Mouse (Mus musculus) limb, embryonic 14.5 days (tissue): ENCODE measurements around the gene Oaz3. TPM values are rescaled to one million over a fixed set of nuclear protein-coding genes. Genes with fewer than 3 reads are reported as not detected.

Experiments used
- ATAC-seq: fragments of 200-750 bp; cut with Nextera tagmentation; 2 replicates; pipeline ENCODE4 v1.8.0; 2017; ENCODE audit warnings: low read depth, moderate number of reproducible peaks, moderate TSS enrichment; ENCODE audit not compliant: low FRiP score
- DNase-seq: peaks from one replicate; pipeline ENCODE4 v3.0.0-alpha.2; 2015; ENCODE audit warnings: low spot score
- H3K27ac ChIP-seq: fragments of 300-500 bp; sonication (generic); replicated peaks from 2 replicates; pipeline ENCODE4 v1.5.1; 2014; ENCODE audit warnings: low read depth, mild to moderate bottlenecking, low read length, moderate library complexity, mixed read lengths
- H3K27me3 ChIP-seq: fragments of 300-500 bp; sonication (generic); 2 replicates; pipeline ENCODE4 v1.6.1; 2014; ENCODE audit warnings: low read length, mixed read lengths; ENCODE audit not compliant: control insufficient read depth, insufficient read depth
- H3K36me3 ChIP-seq: fragments of 300-500 bp; sonication (generic); 2 replicates; pipeline ENCODE4 v1.6.1; 2014; ENCODE audit warnings: mild to moderate bottlenecking, low read length, moderate library complexity, mixed read lengths; ENCODE audit not compliant: control insufficient read depth, insufficient read depth
- H3K4me1 ChIP-seq: fragments of 300-500 bp; sonication (generic); 2 replicates; pipeline ENCODE4 v1.6.1; 2014; ENCODE audit warnings: antibody characterized with exemption, low read length, mixed read lengths; ENCODE audit not compliant: control insufficient read depth, insufficient read depth
- H3K4me2 ChIP-seq: fragments of 300-500 bp; sonication (generic); replicated peaks from 2 replicates; pipeline ENCODE4 v1.6.1; 2014; ENCODE audit warnings: low read depth, mild to moderate bottlenecking, low read length, moderate library complexity; ENCODE audit not compliant: severe bottlenecking
- H3K4me3 ChIP-seq: fragments of 300-500 bp; sonication (generic); replicated peaks from 2 replicates; pipeline ENCODE4 v1.5.1; 2014; ENCODE audit warnings: low read length
- H3K9ac ChIP-seq: fragments of 300-500 bp; sonication (generic); 2 replicates; pipeline ENCODE4 v1.6.1; 2014; ENCODE audit warnings: mild to moderate bottlenecking, low read depth, low read length, moderate library complexity; ENCODE audit not compliant: severe bottlenecking
- H3K9me3 ChIP-seq: fragments of 300-500 bp; sonication (generic); 2 replicates; pipeline ENCODE4 v1.6.1; 2016; ENCODE audit warnings: low read length; ENCODE audit not compliant: control insufficient read depth
- POLR2A ChIP-seq: fragments of 200-500 bp; IDR thresholded peaks from 2 replicates; pipeline ENCODE4 v1.8.0; 2012; ENCODE audit warnings: inconsistent platforms, mild to moderate bottlenecking, moderate library complexity, borderline replicate concordance; ENCODE audit not compliant: insufficient read depth, insufficient read length; ENCODE audit errors: extremely low read depth
- WGBS: fragments of 180-500 bp; shearing (Covaris S2); extraction: QIAGEN DNeasy Blood & Tissue Kit; methylation state at CpG from one replicate; pipeline ENCODE4 v1.1.7; 2014; 5-methylcytosine and 5-hydroxymethylcytosine counted together
- polyA plus RNA-seq, 2 experiments: library from polyadenylated mRNA; depleted of rRNA in 1 of 2; stranded (reverse) in 1 of 2; unstranded in 1 of 2; fragments of >200 nt; fragmentation: Nextera tagmentation in 1 of 2; extraction: Ambion mirVana in 1 of 2; gene quantifications; 2 replicates each; pipeline versions ENCODE4 v1.2.1 to v1.2.3; 2012 to 2014

Gene Oaz3
- polyA plus RNA-seq, 2 experiments: 0.26 to 0.30 TPM

DNA sequence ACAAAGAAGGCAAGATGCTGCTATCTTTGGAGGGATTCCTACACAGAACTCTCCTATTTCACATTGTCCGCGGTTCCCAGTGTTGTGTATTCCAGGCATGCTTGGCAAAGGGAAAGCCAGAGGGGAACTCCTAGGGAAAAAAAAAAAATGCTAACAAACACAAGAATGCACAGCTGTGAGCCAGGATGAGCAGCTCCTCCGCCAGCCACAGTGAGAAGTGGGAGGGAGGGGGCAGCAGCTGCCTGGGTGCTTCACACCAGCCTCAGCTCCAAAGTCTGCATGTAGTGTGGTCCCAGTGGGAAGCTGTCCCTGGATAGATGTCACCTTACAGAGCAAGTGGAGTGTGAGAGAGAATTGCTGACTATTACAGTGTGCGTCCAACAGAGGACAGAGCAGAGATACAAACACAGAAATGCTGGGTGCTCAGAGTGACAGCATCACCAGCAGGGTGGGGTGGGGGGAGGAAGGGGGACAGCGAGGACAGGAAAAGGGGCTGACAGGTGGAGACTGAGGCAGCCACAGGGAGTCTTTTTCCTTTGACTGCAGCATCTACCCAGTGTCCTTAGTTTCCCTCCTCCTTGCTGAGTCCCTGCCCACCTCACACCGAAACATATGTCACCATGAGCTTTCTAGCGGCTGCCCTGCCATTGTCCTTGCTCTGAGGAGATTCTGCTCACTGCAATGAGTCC lies 39.2 kb downstream of the Oaz3 start:
- Histone ChIP-seq H3K4me2 (no peak overlapping the region), H3K36me3 (no peaks in the 10 kb centered on the region), H3K4me1 (no peaks in the 10 kb centered on the region), H3K27me3 (peaks cover 28% of the 10 kb centered on the region), H3K9me3 (no peaks in the 10 kb centered on the region), H3K9ac (no peak overlapping the region), H3K27ac (no peak overlapping the region), H3K4me3 (no peak overlapping the region)
- WGBS: 20% methylated on average over 7 of the region's 7 CpGs
- peak; percentile 82 for ATAC-seq
- DNase-seq: peak; percentile 60
- TF ChIP-seq POLR2A: no peak

DNA sequence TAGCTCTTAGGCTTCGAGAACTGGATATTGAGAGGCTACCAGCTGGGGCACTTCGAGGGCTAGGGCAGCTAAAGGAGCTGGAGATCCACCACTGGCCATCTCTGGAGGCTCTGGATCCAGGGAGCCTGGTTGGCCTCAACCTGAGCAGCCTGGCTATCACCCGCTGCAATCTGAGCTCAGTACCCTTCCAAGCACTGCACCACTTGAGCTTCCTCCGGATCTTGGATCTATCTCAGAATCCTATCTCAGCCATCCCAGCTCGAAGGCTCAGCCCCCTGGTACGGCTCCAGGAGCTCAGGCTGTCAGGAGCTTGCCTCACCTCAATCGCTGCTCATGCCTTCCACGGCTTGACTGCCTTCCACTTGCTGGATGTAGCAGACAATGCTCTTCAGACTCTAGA lies 41.3 kb downstream of the Oaz3 start:
- no peaks in the 10 kb centered on the region for H3K9me3 ChIP-seq
- H3K4me2 ChIP-seq: no peak overlapping the region
- no peaks in the 10 kb centered on the region for H3K36me3 ChIP-seq
- ATAC-seq (no peak), DNase-seq (no peak)
- no peak for TF ChIP-seq POLR2A
- no peak overlapping the region for H3K27ac ChIP-seq
- H3K4me3 ChIP-seq: no peak overlapping the region
- H3K27me3 ChIP-seq: peaks cover 42% of the 10 kb centered on the region
- 67% methylated on average over 8 of the region's 8 CpGs for WGBS
- H3K4me1 ChIP-seq: no peaks in the 10 kb centered on the region
- no peak overlapping the region for H3K9ac ChIP-seq

DNA sequence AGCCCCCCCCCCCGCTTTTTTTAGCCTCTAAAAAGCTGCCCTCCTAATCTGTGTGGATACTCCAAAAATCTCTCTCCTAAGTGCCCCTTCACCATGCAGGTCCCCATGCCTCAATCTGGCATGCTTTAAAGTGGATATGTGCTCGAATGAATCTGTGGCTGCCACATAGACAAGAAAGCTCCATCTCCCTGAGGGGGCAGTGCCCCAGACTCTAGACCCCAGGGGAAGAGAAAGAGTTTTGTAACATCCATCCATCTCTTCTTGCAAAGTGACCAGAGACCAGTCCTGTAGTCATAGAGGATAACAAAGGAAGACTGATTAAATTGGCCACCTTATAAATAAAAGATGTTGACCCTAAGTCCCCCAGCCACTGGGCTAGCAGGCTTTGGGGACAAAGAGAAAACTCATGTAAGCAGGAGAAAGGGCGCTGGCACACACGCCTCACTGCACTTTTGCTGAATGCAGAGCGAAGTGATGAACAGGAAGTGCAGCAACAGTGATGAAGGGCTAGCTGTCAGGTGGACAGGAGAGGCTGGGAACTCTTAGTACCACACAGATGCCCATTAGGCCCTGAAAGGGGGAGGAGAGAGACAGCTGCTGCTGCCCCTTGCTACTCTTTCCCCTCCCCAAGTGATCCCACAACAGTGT lies 43.9 kb downstream of the Oaz3 start:
- Histone ChIP-seq H3K36me3 (no peaks in the 10 kb centered on the region), H3K4me2 (no peak overlapping the region)

DNA sequence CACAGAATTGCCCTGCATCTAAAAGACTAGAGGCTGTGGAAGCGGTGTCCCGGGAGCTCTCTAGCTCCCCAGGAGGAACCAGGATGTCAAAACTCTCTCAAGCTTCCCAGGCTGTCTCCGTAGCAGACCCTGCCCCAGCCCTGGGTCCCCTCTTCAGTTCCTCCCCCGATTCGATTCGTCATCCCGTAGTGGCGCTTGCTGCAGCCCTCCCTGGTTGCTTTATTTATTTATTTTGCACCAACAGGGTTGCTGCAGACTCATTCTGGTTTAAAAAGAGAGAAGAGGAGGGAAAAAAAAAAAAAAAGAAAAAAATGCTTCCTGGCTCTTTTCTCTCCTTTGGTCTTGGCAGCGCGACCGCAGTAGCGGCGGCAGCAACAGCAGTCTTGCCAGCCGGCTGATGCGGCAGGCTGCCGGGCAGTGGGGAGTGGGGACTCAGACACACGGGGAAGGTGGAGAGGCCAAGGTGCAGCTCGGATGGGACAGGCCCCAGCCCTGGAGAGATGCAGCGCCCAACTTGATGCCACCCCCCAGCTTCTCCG lies 44.7 kb downstream of the Oaz3 start:
- H3K4me3 ChIP-seq: peak overlapping the region; percentile 21
- H3K4me1 ChIP-seq: no peaks in the 10 kb centered on the region
- H3K36me3 ChIP-seq: no peaks in the 10 kb centered on the region
- ATAC-seq (no peak), DNase-seq (peak; percentile 13)
- 3% methylated on average over 20 of the region's 20 CpGs for WGBS
- peak overlapping the region; percentile 46 for H3K4me2 ChIP-seq
- TF ChIP-seq POLR2A: no peak
- no peak overlapping the region for H3K27ac ChIP-seq
- peak overlapping the region; percentile 40; the same call in 1 of the 2 replicates for H3K9ac ChIP-seq
- H3K9me3 ChIP-seq: no peaks in the 10 kb centered on the region
- H3K27me3 ChIP-seq: peaks cover 43% of the 10 kb centered on the region

More for the DNA sequence above, 43.9 kb downstream of the Oaz3 start:
- Histone ChIP-seq H3K27me3 (peaks cover 43% of the 10 kb centered on the region), H3K4me1 (no peaks in the 10 kb centered on the region), H3K4me3 (no peak overlapping the region), H3K27ac (no peak overlapping the region), H3K9me3 (no peaks in the 10 kb centered on the region), H3K9ac (0 out of 2 replicates have a peak overlapping the region, but pooled peaks have one; percentile 40)
- WGBS: 44% methylated on average over 5 of the region's 5 CpGs
- no peak for TF ChIP-seq POLR2A
- ATAC-seq: no peak
- DNase-seq: no peak

DNA sequence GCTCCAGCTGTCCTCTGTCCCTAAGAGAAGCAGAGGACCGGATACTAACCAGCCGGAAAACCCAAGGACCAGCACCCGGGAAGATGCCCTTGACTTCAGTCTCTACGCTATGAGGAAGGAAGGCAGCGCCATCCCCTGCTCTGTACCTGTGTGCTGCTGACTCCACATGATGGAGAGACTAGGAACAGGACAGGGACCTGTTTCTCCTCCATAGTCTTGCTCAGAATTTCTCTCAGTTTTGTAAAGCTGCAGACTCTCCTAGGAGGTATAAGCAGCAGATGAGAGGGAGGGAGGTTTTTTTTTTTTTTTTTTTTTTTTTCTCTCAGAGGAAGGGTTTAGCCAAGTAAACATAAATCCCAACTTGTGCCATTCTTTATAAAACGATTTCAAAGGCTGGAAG lies 45.5 kb downstream of the Oaz3 start, which contains the start of gene Lingo4:
TSS of gene Lingo4 (plus strand) at position 301 of the 400 bp plus-strand sequence.
- peak within 1 kb of the TSS; percentile 21 for H3K4me3 ChIP-seq
- H3K9ac ChIP-seq: peak within 1 kb of the TSS; percentile 40; the same call in 1 of the 2 replicates
- DNase-seq (no peak), ATAC-seq (no peak)
- H3K4me1 ChIP-seq: no peaks in the 10 kb centered on the region
- WGBS: 60% methylated on average over 6 of the region's 6 CpGs
- no peak for TF ChIP-seq POLR2A
- no peaks in the 10 kb centered on the region for H3K36me3 ChIP-seq
- H3K27me3 ChIP-seq: peaks cover 43% of the 10 kb centered on the region
- no peaks in the 10 kb centered on the region for H3K9me3 ChIP-seq
- no peak within 1 kb of the TSS for H3K27ac ChIP-seq
- peak within 1 kb of the TSS; percentile 46 for H3K4me2 ChIP-seq
